Mouse (Mus musculus) forebrain, embryonic 14.5 days (tissue): ENCODE measurements around the gene Tiam1. TPM values are rescaled to one million over a fixed set of nuclear protein-coding genes. Genes with fewer than 3 reads are reported as not detected.
"Not testable (repeated sequence)": the region's sequence is repeated elsewhere in the genome, so short reads cannot be mapped to it uniquely, and the experiment has no call there.

Experiments
- ATAC-seq: fragments of 200-750 bp; cut with Nextera tagmentation; 2 replicates; pipeline ENCODE4 v1.8.0; 2017; ENCODE audit warnings: mild to moderate bottlenecking, moderate library complexity
- DNase-seq: peaks from one replicate; pipeline ENCODE4 v3.0.0-alpha.2; 2015; ENCODE audit warnings: low spot score
- H3K27ac ChIP-seq: fragments of 300-500 bp; sonication (generic); 2 replicates; pipeline ENCODE4 v1.5.1; 2014; ENCODE audit warnings: low read depth, mild to moderate bottlenecking, control low read depth, low read length, moderate library complexity
- H3K27me3 ChIP-seq: fragments of 300-500 bp; sonication (generic); replicated peaks from 2 replicates; pipeline ENCODE4 v1.6.1; 2014; ENCODE audit warnings: low read length, control low read depth, mixed read lengths; ENCODE audit not compliant: control insufficient read depth, insufficient read depth
- H3K36me3 ChIP-seq: fragments of 300-500 bp; sonication (generic); 2 replicates; pipeline ENCODE4 v1.6.1; 2014; ENCODE audit warnings: low read length, control low read depth; ENCODE audit not compliant: control insufficient read depth, insufficient read depth
- H3K4me1 ChIP-seq: fragments of 300-500 bp; sonication (generic); 2 replicates; pipeline ENCODE4 v1.6.1; 2014; ENCODE audit warnings: antibody characterized with exemption, low read length, control low read depth; ENCODE audit not compliant: control insufficient read depth, insufficient read depth
- H3K4me2 ChIP-seq: fragments of 300-500 bp; sonication (generic); 2 replicates; pipeline ENCODE4 v1.6.1; 2014; ENCODE audit warnings: mild to moderate bottlenecking, control low read depth, low read length
- H3K4me3 ChIP-seq: fragments of 300-500 bp; sonication (generic); 2 replicates; pipeline ENCODE4 v1.5.1; 2014; ENCODE audit warnings: low read depth, low read length, control low read depth
- H3K9ac ChIP-seq: fragments of 300-500 bp; sonication (generic); 2 replicates; pipeline ENCODE4 v1.6.1; 2014; ENCODE audit warnings: mild to moderate bottlenecking, low read length, control low read depth, moderate library complexity
- H3K9me3 ChIP-seq: fragments of 300-500 bp; sonication (generic); replicated peaks from 2 replicates; pipeline ENCODE4 v1.6.1; 2016; ENCODE audit warnings: low read length, control low read depth, mixed read lengths; ENCODE audit not compliant: control insufficient read depth
- WGBS: fragments of 180-500 bp; shearing (Covaris S2); extraction: QIAGEN DNeasy Blood & Tissue Kit; methylation state at CpG from one replicate; pipeline ENCODE4 v1.1.7; 2014; 5-methylcytosine and 5-hydroxymethylcytosine counted together
- polyA plus RNA-seq: library from polyadenylated mRNA; unstranded; fragments of >200 nt; fragmentation: Nextera tagmentation; extraction: Ambion mirVana; gene quantifications from 2 replicates; pipeline ENCODE4 v1.2.1, GENCODE M21; 2014

Gene Tiam1
- polyA plus RNA-seq, 1 experiment from 2014 or later, result 22.4 TPM

DNA sequence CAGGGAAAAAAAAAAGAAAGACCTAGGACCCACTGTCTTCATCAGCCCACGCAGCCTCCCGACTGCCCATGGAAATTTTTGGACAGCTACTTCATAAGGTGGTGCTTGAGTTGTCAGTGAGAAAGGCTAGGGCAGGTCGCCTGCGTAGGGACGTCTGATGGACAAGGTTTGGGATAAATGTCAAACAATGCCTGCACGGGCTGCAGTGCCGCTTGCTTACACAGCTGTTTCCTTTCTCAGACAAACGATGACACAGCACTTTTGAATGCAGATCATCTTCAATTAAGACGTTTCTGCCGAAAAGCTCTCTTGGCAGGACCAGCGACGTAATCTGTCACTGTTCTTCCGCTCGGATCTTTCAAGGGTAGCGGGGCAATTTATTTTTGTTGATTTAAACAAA is 70.9 kb downstream of the Tiam1 start:
- WGBS, result 14% methylated on average over 15 of the region's 15 CpGs

GRCm38 (mm10) chr16:90071125-90071524 is 72.4 kb downstream of the Tiam1 start:
- ATAC-seq, result peak; percentile 67
- H3K4me3 ChIP-seq, H3K4me2 ChIP-seq, H3K27me3 ChIP-seq, H3K36me3 ChIP-seq, H3K9ac ChIP-seq, H3K9me3 ChIP-seq, H3K27ac ChIP-seq, DNase-seq: not testable (repeated sequence)
- H3K4me1 ChIP-seq, result peaks cover 23% of the 10 kb centered on the region

More for the DNA sequence above, 70.9 kb downstream of the Tiam1 start:
- peak; percentile 86 for DNase-seq
- Histone ChIP-seq H3K27me3 (no peaks in the 10 kb centered on the region), H3K4me1 (peaks cover 23% of the 10 kb centered on the region), H3K27ac (peak overlapping the region; percentile 44; the same call in 1 of the 2 replicates), H3K36me3 (no peaks in the 10 kb centered on the region), H3K9me3 (no peaks in the 10 kb centered on the region), H3K9ac (peak overlapping the region; percentile 37), H3K4me2 (peak overlapping the region; percentile 28; the same call in 1 of the 2 replicates), H3K4me3 (no peak overlapping the region)
- peak; percentile 40; the same call in 1 of the 2 replicates for ATAC-seq

DNA sequence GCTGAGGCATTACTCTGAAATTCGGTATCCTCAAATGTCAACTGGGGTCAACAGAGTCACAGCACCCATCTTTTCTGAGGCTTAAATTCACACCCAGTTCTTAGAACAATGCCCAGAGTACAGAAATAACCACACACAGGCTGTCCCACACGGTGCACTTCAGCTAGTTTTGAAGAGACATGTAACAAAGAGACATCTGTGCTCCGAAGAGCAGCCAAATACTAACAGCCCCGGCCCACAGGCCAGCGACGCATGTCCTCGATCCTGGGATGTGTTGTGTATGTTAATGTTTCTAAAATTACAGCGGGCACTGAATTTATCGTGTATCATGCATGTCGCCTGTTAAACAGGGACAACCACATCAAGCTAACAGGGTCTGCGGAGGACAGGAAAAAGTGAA is 73.5 kb downstream of the Tiam1 start:
- Histone ChIP-seq H3K4me3 (no peak overlapping the region), H3K27me3 (no peaks in the 10 kb centered on the region), H3K9me3 (no peaks in the 10 kb centered on the region), H3K27ac (no peak overlapping the region), H3K36me3 (no peaks in the 10 kb centered on the region), H3K4me2 (no peak overlapping the region), H3K9ac (no peak overlapping the region), H3K4me1 (peaks cover 23% of the 10 kb centered on the region)
- WGBS, result 76% methylated on average over 11 of the region's 11 CpGs
- no peak for DNase-seq
- ATAC-seq, result peak; percentile 29; the same call in 1 of the 2 replicates

GRCm38 (mm10) chr16:90069197-90069596 is 74.4 kb downstream of the Tiam1 start:
- 76% methylated on average over 8 of the region's 8 CpGs for WGBS
- no peak overlapping the region for H3K27ac ChIP-seq

DNA sequence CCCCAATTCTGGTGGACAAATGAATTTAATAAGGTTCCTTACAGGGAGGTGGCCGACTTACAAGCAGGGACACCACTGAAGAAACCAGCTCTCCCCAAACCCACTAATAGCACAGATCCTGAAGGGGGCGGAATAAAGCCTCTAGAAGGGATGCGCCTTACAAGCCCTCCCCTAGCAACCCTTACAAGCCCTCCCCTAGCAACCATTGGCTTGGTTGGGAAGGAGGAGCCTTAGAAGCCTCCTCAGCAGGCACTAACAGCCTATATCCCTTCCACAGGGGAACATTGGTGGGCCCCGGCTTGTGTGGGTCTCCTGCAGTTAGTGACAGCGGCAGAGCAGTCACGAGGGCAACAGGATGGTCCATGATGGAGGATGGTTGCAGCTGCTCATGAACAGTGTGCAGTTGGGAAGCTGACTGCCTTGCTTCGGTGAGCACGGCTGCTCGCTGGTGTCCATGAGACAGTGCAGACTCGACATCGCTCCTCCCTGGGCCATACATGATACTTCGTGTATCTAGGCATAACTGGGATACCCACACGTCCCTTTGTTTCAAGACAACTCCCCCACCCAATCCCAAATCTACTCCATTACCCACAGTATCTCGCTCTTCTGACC is 90.6 kb downstream of the Tiam1 start:
- no peak overlapping the region for H3K9ac ChIP-seq
- WGBS, result 79% methylated on average over 14 of the region's 14 CpGs
- DNase-seq (peak; percentile 59), ATAC-seq (peak; percentile 44; the same call in 1 of the 2 replicates)
- no peaks in the 10 kb centered on the region for H3K4me1 ChIP-seq
- H3K9me3 ChIP-seq, result no peaks in the 10 kb centered on the region
- no peak overlapping the region for H3K4me3 ChIP-seq
- no peak overlapping the region for H3K27ac ChIP-seq
- H3K36me3 ChIP-seq, result peaks cover 7% of the 10 kb centered on the region; the same call in 1 of the 2 replicates
- no peak overlapping the region for H3K4me2 ChIP-seq
- H3K27me3 ChIP-seq, result no peaks in the 10 kb centered on the region

More at GRCm38 (mm10) chr16:90069197-90069596, 74.4 kb downstream of the Tiam1 start:
- Histone ChIP-seq H3K27me3 (no peaks in the 10 kb centered on the region), H3K4me2 (no peak overlapping the region), H3K4me1 (peaks cover 23% of the 10 kb centered on the region), H3K4me3 (no peak overlapping the region), H3K36me3 (no peaks in the 10 kb centered on the region), H3K9me3 (no peaks in the 10 kb centered on the region), H3K9ac (no peak overlapping the region)
- DNase-seq (peak; percentile 42), ATAC-seq (peak; percentile 21; the same call in 1 of the 2 replicates)

DNA sequence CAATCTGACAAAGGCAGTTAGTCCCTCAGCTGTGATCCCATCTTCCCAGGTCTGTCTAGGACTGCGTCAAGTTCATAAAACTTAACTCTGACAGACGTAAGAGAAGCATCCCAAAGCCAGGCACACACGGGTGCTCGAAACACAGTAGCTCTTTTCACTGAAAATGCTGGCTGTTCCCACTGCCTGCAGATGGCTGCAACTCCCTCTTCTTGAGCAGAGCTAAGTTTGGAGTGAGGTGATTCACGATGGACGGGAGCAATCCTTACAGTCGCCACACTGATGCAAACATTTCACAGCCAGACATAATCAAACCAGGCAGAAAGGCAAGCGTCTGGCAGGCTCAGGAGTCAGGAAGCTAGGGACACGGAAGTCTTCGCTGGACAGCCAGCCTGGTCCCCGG is 91.2 kb downstream of the Tiam1 start:
- ATAC-seq (no peak), DNase-seq (no peak)
- H3K4me3 ChIP-seq, result no peak overlapping the region
- peaks cover 7% of the 10 kb centered on the region; the same call in 1 of the 2 replicates for H3K36me3 ChIP-seq
- H3K4me2 ChIP-seq, result no peak overlapping the region
- H3K4me1 ChIP-seq, result no peaks in the 10 kb centered on the region
- H3K27ac ChIP-seq, result no peak overlapping the region
- no peaks in the 10 kb centered on the region for H3K9me3 ChIP-seq
- H3K9ac ChIP-seq, result no peak overlapping the region
- WGBS, result 88% methylated on average over 11 of the region's 11 CpGs
- no peaks in the 10 kb centered on the region for H3K27me3 ChIP-seq

- WGBS, result 88% methylated on average over 7 of the region's 7 CpGs
- no peak for ATAC-seq
- H3K36me3 ChIP-seq, result peaks cover 7% of the 10 kb centered on the region; the same call in 1 of the 2 replicates
Measured at GRCm38 (mm10) chr16:90051051-90051450, 92.5 kb downstream of the Tiam1 start.

GRCm38 (mm10) chr16:90047841-90048240 is 95.7 kb downstream of the Tiam1 start:
- Histone ChIP-seq H3K27ac (no peak overlapping the region), H3K4me2 (no peak overlapping the region), H3K36me3 (no peaks in the 10 kb centered on the region), H3K9me3 (no peaks in the 10 kb centered on the region), H3K4me3 (no peak overlapping the region), H3K4me1 (no peaks in the 10 kb centered on the region), H3K9ac (no peak overlapping the region), H3K27me3 (no peaks in the 10 kb centered on the region)
- DNase-seq, result no peak
- 96% methylated on average over 6 of the region's 6 CpGs for WGBS
- ATAC-seq, result no peak

More at GRCm38 (mm10) chr16:90051051-90051450, 92.5 kb downstream of the Tiam1 start:
- Histone ChIP-seq H3K9ac (no peak overlapping the region), H3K27me3 (no peaks in the 10 kb centered on the region), H3K9me3 (no peaks in the 10 kb centered on the region), H3K4me1 (no peaks in the 10 kb centered on the region), H3K4me3 (no peak overlapping the region), H3K27ac (no peak overlapping the region), H3K4me2 (no peak overlapping the region)
- DNase-seq, result no peak

DNA sequence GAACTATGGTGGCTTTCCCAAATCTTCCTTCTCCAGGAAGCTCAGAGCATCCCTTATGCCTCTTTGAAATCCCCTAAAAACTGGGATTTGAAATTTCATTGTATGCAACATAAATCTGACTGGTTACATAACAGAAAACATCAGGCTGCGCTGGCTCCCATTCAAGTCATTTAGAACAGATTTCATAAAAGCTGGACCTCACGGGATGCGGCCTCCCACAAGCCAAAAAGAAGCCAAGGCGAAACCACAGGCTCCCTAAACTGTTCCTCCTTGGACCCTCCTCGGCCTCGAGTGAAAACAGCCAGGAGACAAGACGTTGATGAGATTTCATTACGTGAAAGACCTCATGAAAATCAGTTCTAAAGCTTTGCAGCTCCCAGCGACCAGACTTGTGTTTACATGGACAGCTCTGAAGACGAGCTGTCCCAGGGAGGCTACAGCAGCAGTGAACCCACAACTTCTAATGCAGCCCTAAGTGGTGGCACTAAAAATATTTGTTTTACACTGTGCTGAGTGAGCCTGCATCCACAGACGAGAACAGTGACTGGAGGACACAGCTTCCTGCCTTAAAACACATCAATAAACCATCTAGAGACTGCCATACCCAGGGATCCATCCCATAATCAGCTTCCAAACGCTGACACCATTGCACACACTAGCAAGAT is 96.9 kb downstream of the Tiam1 start:
- WGBS, result 90% methylated on average over 12 of the region's 12 CpGs
- H3K4me2 ChIP-seq, result no peak overlapping the region
- DNase-seq (no peak), ATAC-seq (no peak)
- H3K27me3 ChIP-seq, result no peaks in the 10 kb centered on the region
- H3K9ac ChIP-seq, result no peak overlapping the region
- no peak overlapping the region for H3K27ac ChIP-seq
- H3K9me3 ChIP-seq, result no peaks in the 10 kb centered on the region
- H3K36me3 ChIP-seq, result no peaks in the 10 kb centered on the region
- H3K4me1 ChIP-seq, result no peaks in the 10 kb centered on the region
- H3K4me3 ChIP-seq, result no peak overlapping the region
